Mouse (Mus musculus) kidney, adult 8-10 months (tissue): ENCODE results near the gene Mef2c.

Experiments used
- DNase-seq, 2 experiments: peaks; one replicate each; pipeline ENCODE4 v3.0.0; 2022

The Mef2c gene

GRCm38 (mm10) chr13:83615875-83616274 is 112.0 kb downstream of the Mef2c start:
- DNase-seq, result no peak

GRCm38 (mm10) chr13:83624651-83625050 is 120.8 kb downstream of the Mef2c start:
- no peak for DNase-seq

- DNase-seq, result no peak
Observed at GRCm38 (mm10) chr13:83627429-83627828, 123.6 kb downstream of the Mef2c start.

GRCm38 (mm10) chr13:83628139-83628538 is 124.3 kb downstream of the Mef2c start:
- DNase-seq, result no peak

- DNase-seq, result no peak
Observed at GRCm38 (mm10) chr13:83633155-83633554, 129.3 kb downstream of the Mef2c start.

GRCm38 (mm10) chr13:83635218-83635617 is 131.4 kb downstream of the Mef2c start:
- DNase-seq, result no peak

- DNase-seq, result no peak
Observed at GRCm38 (mm10) chr13:83637666-83638065, 133.8 kb downstream of the Mef2c start.

GRCm38 (mm10) chr13:83638735-83639134 is 134.9 kb downstream of the Mef2c start:
- DNase-seq, result no peak

- no peak for DNase-seq
Observed at GRCm38 (mm10) chr13:83649051-83649450, 145.2 kb downstream of the Mef2c start.

- DNase-seq, result no peak
Observed at GRCm38 (mm10) chr13:83649795-83650476, 146.1 kb downstream of the Mef2c start.

GRCm38 (mm10) chr13:83650807-83651206 is 147.0 kb downstream of the Mef2c start:
- DNase-seq, result no peak

GRCm38 (mm10) chr13:83651941-83652548 is 148.2 kb downstream of the Mef2c start:
- no peak for DNase-seq

GRCm38 (mm10) chr13:83652560-83652959 is 148.7 kb downstream of the Mef2c start:
- no peak for DNase-seq

- peak; percentile 41 to 84 for DNase-seq
Observed at GRCm38 (mm10) chr13:83654889-83655769, 151.3 kb downstream of the Mef2c start.

- DNase-seq, result no peak
Observed at GRCm38 (mm10) chr13:83656094-83656493, 152.3 kb downstream of the Mef2c start.

- no peak for DNase-seq
Observed at GRCm38 (mm10) chr13:83656773-83657172, 152.9 kb downstream of the Mef2c start.

- DNase-seq, result no peak
Observed at GRCm38 (mm10) chr13:83660722-83661121, 156.9 kb downstream of the Mef2c start.

GRCm38 (mm10) chr13:83661166-83661565 is 157.3 kb downstream of the Mef2c start:
- DNase-seq, result no peak

- no peak for DNase-seq
Observed at GRCm38 (mm10) chr13:83662089-83662551, 158.3 kb downstream of the Mef2c start.

- no peak for DNase-seq
Observed at GRCm38 (mm10) chr13:83666179-83666578, 162.3 kb downstream of the Mef2c start.

GRCm38 (mm10) chr13:83667051-83667450 is 163.2 kb downstream of the Mef2c start:
- DNase-seq, result no peak

- no peak for DNase-seq
Observed at GRCm38 (mm10) chr13:83707611-83708010, 203.8 kb downstream of the Mef2c start.

- no peak for DNase-seq
Observed at GRCm38 (mm10) chr13:83712778-83713380, 209.0 kb downstream of the Mef2c start.
